Mouse (Mus musculus): ENCODE measurements at regions not wholly inside any gene's neighbourhood (a gene's known extent, or its start where the extent isn't known, plus 50 kb on each side); places are given as distances from the start of the nearest gene placed in this dataset.

- no peak overlapping the region for H3K27ac ChIP-seq (replicated peaks)
- H3K4me3 ChIP-seq = no peak overlapping the region
- no peak overlapping the region for H3K9ac ChIP-seq (replicated peaks)
- H3K4me1 ChIP-seq = no peaks in the 10 kb centered on the region
- WGBS = 92% methylated on average over 5 of the region's 5 CpGs
- no peaks in the 10 kb centered on the region for H3K27me3 ChIP-seq
- no peaks in the 10 kb centered on the region for H3K36me3 ChIP-seq
- no peak overlapping the region for H3K4me2 ChIP-seq (replicated peaks)
- H3K9me3 ChIP-seq = no peaks in the 10 kb centered on the region
- ATAC-seq (replicated peaks) = no peak
These were observed 210.8 kb upstream of the Map3k1 start for GRCm38 (mm10) chr13:112019575-112019974.

DNA sequence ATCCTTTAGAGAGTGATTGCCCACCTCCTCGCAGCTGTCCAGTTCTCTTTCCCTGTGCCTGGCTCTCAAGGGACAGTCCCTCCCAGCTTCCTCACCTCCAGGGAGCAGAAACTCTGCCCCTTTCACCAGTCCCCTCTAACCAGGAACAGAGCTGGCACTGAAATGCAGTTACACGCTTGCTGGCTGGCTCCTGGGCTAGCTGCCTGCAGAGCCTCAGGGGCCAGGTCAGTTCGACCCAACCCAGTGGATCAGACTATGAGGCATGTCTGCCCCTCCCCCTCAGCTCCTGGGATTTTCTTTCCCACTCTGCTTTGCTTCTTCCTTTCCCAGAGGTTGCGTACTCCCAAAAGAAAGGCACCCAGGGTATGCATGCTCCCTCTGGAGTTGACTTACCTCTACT lies 214.4 kb upstream of the Map3k1 start:
- ATAC-seq (replicated peaks) = no peak
- H3K9ac ChIP-seq (replicated peaks) = no peak overlapping the region
- H3K4me2 ChIP-seq (replicated peaks) = no peak overlapping the region

DNA sequence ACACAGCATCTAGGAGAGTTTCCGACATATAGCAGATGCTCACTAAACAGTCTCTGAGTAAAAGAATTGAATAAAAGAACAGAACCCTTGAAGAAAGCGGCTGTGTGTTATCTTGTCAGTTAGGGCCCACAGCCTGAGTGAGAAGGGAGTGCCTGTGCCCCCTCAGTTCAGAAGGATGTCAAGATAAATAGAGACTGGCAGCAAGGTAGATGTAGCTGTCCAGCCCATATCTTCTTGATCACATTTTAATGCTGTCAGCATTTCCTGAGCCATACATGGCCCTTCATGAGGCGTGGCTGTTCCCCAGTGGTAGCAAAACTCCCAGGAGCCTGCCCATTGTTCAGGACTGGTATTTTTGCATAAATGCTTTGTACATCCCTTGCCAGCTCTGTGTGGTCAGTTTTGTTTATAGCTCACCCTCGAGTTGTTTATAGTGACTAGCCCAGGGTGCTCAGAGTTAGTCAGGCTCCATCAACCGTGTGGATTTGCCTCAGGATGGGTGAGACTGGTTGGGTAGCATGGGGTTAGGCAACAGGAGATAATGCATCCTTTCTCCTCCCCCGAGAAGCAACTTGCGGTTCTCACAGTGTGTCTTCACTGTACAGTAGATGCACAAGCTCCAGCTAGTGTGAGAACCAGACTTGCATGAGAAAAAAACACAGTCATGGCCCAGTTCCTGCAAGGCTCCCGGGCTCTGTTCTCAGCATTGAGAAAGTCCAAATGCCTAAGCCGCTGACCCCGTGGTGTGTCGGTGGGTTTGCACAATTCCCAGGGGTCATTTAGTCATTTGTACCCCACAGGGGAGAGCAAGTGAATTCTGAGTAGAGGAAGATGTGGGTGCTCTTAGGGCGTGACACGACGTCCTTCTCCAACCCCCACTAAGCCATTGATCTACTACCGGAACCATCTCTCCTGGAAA lies 216.1 kb upstream of the Map3k1 start:
- H3K36me3 ChIP-seq = no peaks in the 10 kb centered on the region
- H3K4me1 ChIP-seq = no peaks in the 10 kb centered on the region
- H3K4me3 ChIP-seq = no peak overlapping the region
- 88% methylated on average over 15 of the region's 15 CpGs for WGBS
- no peak for ATAC-seq (replicated peaks)
- H3K9ac ChIP-seq (replicated peaks) = no peak overlapping the region
- H3K4me2 ChIP-seq (replicated peaks) = no peak overlapping the region
- H3K9me3 ChIP-seq = no peaks in the 10 kb centered on the region
- no peaks in the 10 kb centered on the region for H3K27me3 ChIP-seq
- no peak overlapping the region for H3K27ac ChIP-seq (replicated peaks)

More for the DNA sequence above, 214.4 kb upstream of the Map3k1 start:
- no peak overlapping the region for H3K4me3 ChIP-seq
- H3K27ac ChIP-seq (replicated peaks) = no peak overlapping the region
- H3K9me3 ChIP-seq = no peaks in the 10 kb centered on the region
- no peaks in the 10 kb centered on the region for H3K36me3 ChIP-seq
- H3K27me3 ChIP-seq = no peaks in the 10 kb centered on the region
- no peaks in the 10 kb centered on the region for H3K4me1 ChIP-seq
- WGBS = 50% methylated on average over 4 of the region's 4 CpGs

DNA sequence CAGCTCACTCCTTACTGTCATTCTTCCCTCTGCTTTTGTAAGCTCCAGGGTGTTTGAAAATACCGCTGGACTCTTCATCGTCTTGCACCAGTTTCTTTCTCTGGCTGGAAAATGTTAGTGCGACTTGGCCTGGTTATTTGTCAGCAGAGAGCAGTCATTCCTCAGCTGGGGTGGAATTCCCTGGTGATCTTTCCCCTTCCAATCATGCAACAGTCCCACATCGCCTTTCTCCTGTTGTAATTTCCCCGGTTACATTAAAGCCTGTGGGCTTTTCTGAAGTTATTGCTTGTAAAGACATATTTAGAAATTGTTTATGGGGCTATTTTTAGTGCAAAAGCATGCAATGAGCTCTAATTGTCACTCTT lies 216.8 kb upstream of the Map3k1 start:
- H3K4me1 ChIP-seq = no peaks in the 10 kb centered on the region
- 90% methylated on average over 5 of the region's 5 CpGs for WGBS
- H3K36me3 ChIP-seq = no peaks in the 10 kb centered on the region
- no peak overlapping the region for H3K4me2 ChIP-seq (replicated peaks)
- ATAC-seq (replicated peaks) = no peak
- H3K9ac ChIP-seq (replicated peaks) = no peak overlapping the region
- H3K4me3 ChIP-seq = no peak overlapping the region
- no peaks in the 10 kb centered on the region for H3K27me3 ChIP-seq
- no peaks in the 10 kb centered on the region for H3K9me3 ChIP-seq
- H3K27ac ChIP-seq (replicated peaks) = no peak overlapping the region

DNA sequence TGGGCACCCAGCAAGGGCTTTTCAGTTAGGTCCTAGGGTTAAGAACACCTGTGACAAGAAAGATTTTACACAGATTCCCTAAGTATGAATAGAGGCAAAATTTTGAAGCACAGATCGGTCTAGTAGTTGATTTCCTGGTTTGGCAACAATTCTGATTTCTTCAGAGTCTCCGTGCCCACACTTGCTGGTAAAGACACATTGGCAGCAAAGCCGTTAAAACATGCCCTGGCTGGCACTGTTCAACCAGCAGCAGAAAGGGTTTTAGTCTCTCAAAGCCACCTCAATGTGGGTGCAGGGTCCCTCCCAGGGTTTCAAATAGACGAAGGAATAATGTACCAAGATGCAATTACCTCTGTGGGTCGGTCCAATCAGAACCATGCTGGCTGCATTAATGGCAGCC lies 218.9 kb upstream of the Map3k1 start:
- H3K9ac ChIP-seq (replicated peaks) = no peak overlapping the region
- WGBS = 81% methylated on average over 5 of the region's 5 CpGs
- no peak for ATAC-seq (replicated peaks)
- no peak overlapping the region for H3K4me3 ChIP-seq
- no peaks in the 10 kb centered on the region for H3K9me3 ChIP-seq
- no peak overlapping the region for H3K27ac ChIP-seq (replicated peaks)
- H3K4me2 ChIP-seq (replicated peaks) = no peak overlapping the region
- no peaks in the 10 kb centered on the region for H3K4me1 ChIP-seq
- no peaks in the 10 kb centered on the region for H3K36me3 ChIP-seq
- H3K27me3 ChIP-seq = no peaks in the 10 kb centered on the region

- H3K4me3 ChIP-seq = no peak overlapping the region
- no peaks in the 10 kb centered on the region for H3K9me3 ChIP-seq
- no peak overlapping the region for H3K27ac ChIP-seq (replicated peaks)
- H3K9ac ChIP-seq (replicated peaks) = no peak overlapping the region
- ATAC-seq (replicated peaks) = no peak
- H3K4me2 ChIP-seq (replicated peaks) = no peak overlapping the region
- H3K36me3 ChIP-seq = no peaks in the 10 kb centered on the region
- no peaks in the 10 kb centered on the region for H3K27me3 ChIP-seq
- WGBS = 78% methylated on average over 11 of the region's 11 CpGs
- no peaks in the 10 kb centered on the region for H3K4me1 ChIP-seq
These were observed 222.3 kb upstream of the Map3k1 start for GRCm38 (mm10) chr13:112031061-112031460.

- no peak for ATAC-seq (replicated peaks)
- WGBS = 91% methylated on average over 24 of the region's 24 CpGs
- Histone ChIP-seq H3K36me3 (no peaks in the 10 kb centered on the region), H3K9me3 (no peaks in the 10 kb centered on the region), H3K4me3 (no peak overlapping the region), H3K27me3 (no peaks in the 10 kb centered on the region), H3K9ac (replicated peaks) (no peak overlapping the region), H3K27ac (replicated peaks) (no peak overlapping the region), H3K4me2 (replicated peaks) (no peak overlapping the region), H3K4me1 (no peaks in the 10 kb centered on the region)
These were observed 223.0 kb upstream of the Map3k1 start for GRCm38 (mm10) chr13:112031631-112032320.

GRCm38 (mm10) chr13:112037731-112038380 lies 229.1 kb upstream of the Map3k1 start:
- H3K4me1 ChIP-seq = no peaks in the 10 kb centered on the region
- H3K27ac ChIP-seq (replicated peaks) = no peak overlapping the region
- no peaks in the 10 kb centered on the region for H3K36me3 ChIP-seq
- 88% methylated on average over 8 of the region's 8 CpGs for WGBS
- no peak overlapping the region for H3K4me3 ChIP-seq
- H3K27me3 ChIP-seq = no peaks in the 10 kb centered on the region
- no peaks in the 10 kb centered on the region for H3K9me3 ChIP-seq
- no peak for ATAC-seq (replicated peaks)
- no peak overlapping the region for H3K9ac ChIP-seq (replicated peaks)
- no peak overlapping the region for H3K4me2 ChIP-seq (replicated peaks)

DNA sequence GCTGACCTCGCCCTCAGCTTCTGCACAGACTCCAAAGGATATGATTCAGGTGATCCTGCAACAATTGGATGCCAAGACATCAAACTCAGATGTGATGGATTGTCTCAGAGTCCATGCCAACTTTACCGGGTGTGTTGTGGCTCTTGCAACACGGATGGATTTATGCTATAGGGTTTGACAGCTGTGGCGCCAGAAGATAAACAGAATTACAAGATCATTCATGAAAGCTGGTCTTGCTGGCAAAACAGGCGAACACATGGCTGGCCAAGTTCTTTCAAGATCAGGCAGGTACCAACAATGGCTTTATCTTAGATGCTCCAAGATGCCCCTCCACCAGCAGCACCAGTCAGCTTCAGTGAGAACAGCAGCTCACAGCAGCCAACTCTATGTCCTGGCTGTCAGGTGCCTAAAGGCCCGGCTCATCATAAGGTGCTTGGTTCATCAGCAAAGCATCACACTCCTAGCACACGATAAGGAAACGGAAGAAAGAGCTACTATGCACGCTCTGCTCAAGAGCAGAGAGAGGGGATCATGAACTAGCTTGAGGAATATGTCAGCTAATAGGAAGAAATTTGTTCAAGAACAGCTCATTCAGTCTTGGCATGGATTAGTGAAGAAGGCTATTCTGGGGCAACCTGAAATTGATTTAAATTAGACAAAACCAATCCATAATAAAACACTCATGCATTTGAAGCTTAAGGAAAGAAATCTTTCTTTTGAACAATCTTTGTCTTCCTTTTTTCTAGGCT lies 229.9 kb upstream of the Map3k1 start:
- no peaks in the 10 kb centered on the region for H3K36me3 ChIP-seq
- no peaks in the 10 kb centered on the region for H3K9me3 ChIP-seq
- no peak overlapping the region for H3K4me3 ChIP-seq
- no peak overlapping the region for H3K9ac ChIP-seq (replicated peaks)
- no peaks in the 10 kb centered on the region for H3K27me3 ChIP-seq
- H3K27ac ChIP-seq (replicated peaks) = no peak overlapping the region
- H3K4me1 ChIP-seq = no peaks in the 10 kb centered on the region
- 92% methylated on average over 9 of the region's 9 CpGs for WGBS
- ATAC-seq (replicated peaks) = no peak
- no peak overlapping the region for H3K4me2 ChIP-seq (replicated peaks)

GRCm38 (mm10) chr13:112039422-112040145 lies 230.8 kb upstream of the Map3k1 start:
- Histone ChIP-seq H3K9me3 (no peaks in the 10 kb centered on the region), H3K36me3 (no peaks in the 10 kb centered on the region), H3K27me3 (no peaks in the 10 kb centered on the region), H3K4me3 (no peak overlapping the region), H3K4me2 (replicated peaks) (no peak overlapping the region), H3K27ac (replicated peaks) (no peak overlapping the region), H3K4me1 (no peaks in the 10 kb centered on the region), H3K9ac (replicated peaks) (no peak overlapping the region)
- no peak for ATAC-seq (replicated peaks)
- 83% methylated on average over 7 of the region's 7 CpGs for WGBS

DNA sequence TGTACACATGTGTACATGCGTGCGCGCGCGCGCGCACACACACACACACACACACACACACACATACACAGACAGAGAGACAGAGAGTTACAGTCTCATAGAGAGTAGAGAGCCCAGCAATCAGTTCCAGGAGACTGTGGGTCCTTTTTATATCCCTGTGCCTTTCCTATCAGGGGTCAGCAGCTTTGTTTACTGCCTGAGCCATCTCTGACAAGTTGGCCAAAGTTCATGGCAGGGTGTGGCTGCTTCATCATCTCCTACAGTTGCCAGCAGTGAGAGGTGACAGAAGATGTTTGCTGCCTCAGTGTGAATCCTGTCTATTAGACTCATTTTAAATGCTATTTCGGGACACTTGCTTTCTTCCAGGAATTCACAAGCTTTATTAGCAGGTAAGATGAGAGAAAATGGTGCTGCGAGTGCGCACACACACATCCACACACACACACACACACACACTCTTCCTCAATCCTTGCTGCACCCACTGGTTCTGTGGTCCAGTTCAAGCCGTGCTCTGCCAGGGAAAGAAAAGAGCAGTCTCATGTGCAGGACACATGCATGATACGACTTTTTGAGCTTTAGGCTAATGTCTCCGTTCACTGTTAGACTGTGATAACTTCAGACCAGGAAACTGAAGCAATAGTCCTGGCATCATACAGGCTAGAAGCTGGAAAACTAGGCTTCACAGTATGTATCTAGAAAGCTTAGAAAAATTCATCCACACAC lies 234.9 kb upstream of the Map3k1 start:
- ATAC-seq (replicated peaks) = no peak
- Histone ChIP-seq H3K4me1 (no peaks in the 10 kb centered on the region), H3K9ac (replicated peaks) (no peak overlapping the region), H3K4me3 (no peak overlapping the region), H3K27ac (replicated peaks) (no peak overlapping the region), H3K9me3 (no peaks in the 10 kb centered on the region), H3K4me2 (replicated peaks) (no peak overlapping the region), H3K27me3 (no peaks in the 10 kb centered on the region), H3K36me3 (no peaks in the 10 kb centered on the region)
- WGBS = 97% methylated on average over 13 of the region's 13 CpGs
